Mouse (Mus musculus): Measurements from ENCODE around the gene Zbed4. TPM values are rescaled to one million over a fixed set of nuclear protein-coding genes. Genes with fewer than 3 reads are reported as not detected.
"Not testable (repeated sequence)": the region's sequence is repeated elsewhere in the genome, so short reads cannot be mapped to it uniquely, and the experiment has no call there.

Zbed4 gene
- polyA plus RNA-seq, 1 experiment from 2014 or later: 25.0 TPM

DNA sequence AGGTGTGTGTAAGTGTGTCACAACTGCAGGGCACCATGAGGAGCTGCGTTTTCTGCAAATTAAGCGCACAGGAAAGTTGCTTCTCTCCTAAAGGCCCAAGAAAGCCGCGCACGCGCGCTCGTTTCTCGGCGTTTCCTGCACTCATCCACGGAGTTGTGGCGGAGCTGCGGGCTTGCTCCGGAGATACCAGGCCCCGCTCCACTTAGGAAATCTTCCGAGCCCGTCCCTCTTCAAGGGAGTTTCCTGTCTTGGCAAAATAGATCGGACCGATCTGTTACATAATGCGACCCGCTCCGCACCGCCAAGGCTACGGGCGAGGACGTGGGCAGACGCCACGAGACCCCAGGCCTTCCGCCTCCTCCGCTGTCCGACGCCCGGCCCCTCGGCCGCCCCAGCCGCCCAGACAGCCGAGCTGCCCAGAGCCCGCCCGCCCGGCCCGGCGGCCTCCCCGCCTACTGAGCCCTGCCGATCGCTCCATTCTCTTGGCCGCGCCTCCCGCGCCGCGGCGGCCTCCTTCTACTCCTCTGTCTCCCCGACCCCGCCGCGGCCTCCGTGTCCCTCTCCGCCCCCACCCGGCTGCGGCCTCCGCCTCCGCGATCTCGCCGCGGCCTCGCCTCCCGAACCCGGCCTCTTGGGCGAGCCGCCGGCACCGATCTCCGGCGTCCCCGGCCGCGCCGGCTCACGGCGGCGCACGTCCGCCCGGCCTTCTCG, 18.3 kb upstream of the Zbed4 start:
- Histone ChIP-seq H3K9me3 (replicated peaks; ENCODE audit: control insufficient read depth, low read length) (no peaks in the 10 kb centered on the region), H3K27ac (ENCODE audit: low read depth, low read length) (peak overlapping the region; percentile 91), H3K27me3 (replicated peaks; ENCODE audit: control insufficient read depth, insufficient read depth, low read length) (no peaks in the 10 kb centered on the region), H3K4me3 (ENCODE audit: low read depth, low read length) (peak overlapping the region; percentile 100), H3K4me2 (ENCODE audit: low read length) (peak overlapping the region; percentile 78), H3K36me3 (ENCODE audit: control insufficient read depth, insufficient read depth, low read length) (peaks cover 27% of the 10 kb centered on the region), H3K9ac (ENCODE audit: low read length) (peak overlapping the region; percentile 98), H3K4me1 (ENCODE audit: control insufficient read depth, insufficient read depth, low read length) (peaks cover 20% of the 10 kb centered on the region)
- ATAC-seq (peak; percentile 58), DNase-seq (ENCODE audit: low spot score) (peak; percentile 70)
- WGBS: under 1% methylated on average over 83 of the region's 86 CpGs

DNA sequence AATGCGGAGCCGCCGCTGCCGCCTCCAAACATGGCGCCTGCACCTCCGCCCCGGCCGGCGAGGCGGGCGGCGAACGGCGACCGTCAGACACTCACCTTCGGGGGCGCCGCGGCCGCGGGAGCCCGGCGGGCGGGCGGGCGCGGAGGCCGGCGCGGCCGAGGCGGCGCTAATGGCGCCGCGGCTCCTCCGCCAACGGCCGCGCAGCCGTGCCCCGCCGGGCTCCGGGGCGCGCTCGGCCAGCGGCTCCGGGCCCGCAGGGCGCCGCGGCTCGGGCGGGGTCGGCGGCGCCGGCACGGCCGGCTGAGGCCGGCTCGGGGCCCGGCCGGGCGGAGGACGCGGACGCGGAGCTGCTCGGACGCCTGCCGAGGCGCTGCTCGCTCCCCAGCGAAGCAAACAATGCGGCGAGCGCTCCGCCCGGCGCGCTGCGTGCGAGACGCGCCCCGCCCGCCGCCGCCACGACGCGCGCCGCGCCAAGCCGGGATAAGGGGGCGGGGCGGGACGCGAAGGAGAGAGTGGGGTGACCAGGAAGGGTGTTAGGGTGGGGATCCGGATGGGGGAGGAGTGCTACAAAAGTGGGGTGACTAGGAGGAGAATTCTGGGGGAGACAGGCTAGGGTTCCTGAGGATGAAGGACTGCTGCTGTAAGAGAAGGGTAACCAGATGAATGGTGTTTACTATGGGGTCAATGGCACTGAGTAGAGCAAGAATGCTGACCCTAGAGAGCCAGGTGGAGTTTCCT, 17.5 kb upstream of the Zbed4 start, which contains the start of gene Brd1:
Gene Brd1 (minus strand): TSS at position 400 of the 738 bp plus-strand sequence.
- Histone ChIP-seq H3K4me3 (ENCODE audit: low read depth, low read length) (peak within 1 kb of the TSS; percentile 100), H3K4me1 (ENCODE audit: control insufficient read depth, insufficient read depth, low read length) (peaks cover 20% of the 10 kb centered on the region), H3K27me3 (replicated peaks; ENCODE audit: control insufficient read depth, insufficient read depth, low read length) (no peaks in the 10 kb centered on the region), H3K4me2 (ENCODE audit: low read length) (peak within 1 kb of the TSS; percentile 78), H3K9ac (ENCODE audit: low read length) (peak within 1 kb of the TSS; percentile 98), H3K36me3 (ENCODE audit: control insufficient read depth, insufficient read depth, low read length) (peaks cover 20% of the 10 kb centered on the region), H3K9me3 (replicated peaks; ENCODE audit: control insufficient read depth, low read length) (no peaks in the 10 kb centered on the region), H3K27ac (ENCODE audit: low read depth, low read length) (peak within 1 kb of the TSS; percentile 91)
- peak; percentile 90 for ATAC-seq
- DNase-seq (ENCODE audit: low spot score): peak; percentile 90
- WGBS: 0% methylated on average over 60 of the region's 103 CpGs

DNA sequence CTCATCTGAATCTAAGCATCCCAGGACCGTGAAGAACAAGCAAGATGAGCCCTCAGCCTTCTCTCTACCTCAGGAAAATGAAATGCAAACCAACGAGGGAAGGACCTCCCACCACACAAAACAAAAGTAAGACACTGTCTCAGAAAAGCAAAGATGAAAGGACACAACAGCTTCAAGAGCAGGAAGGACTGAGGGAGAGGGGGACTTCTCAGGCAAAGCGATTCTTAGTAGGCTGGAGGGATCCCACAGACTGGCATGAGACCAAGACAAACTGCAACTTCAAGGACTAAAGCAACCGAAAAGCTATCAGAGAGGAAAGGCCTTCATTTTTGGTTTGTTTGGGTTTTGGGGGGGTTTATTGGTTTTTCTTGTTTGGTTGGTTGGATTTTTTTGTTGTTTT, 15.3 kb upstream of the Zbed4 start:
- DNase-seq (ENCODE audit: low spot score) (no peak), ATAC-seq (no peak)
- Histone ChIP-seq H3K27me3 (replicated peaks; ENCODE audit: control insufficient read depth, insufficient read depth, low read length) (no peaks in the 10 kb centered on the region), H3K36me3 (ENCODE audit: control insufficient read depth, insufficient read depth, low read length) (no peaks in the 10 kb centered on the region), H3K27ac (ENCODE audit: low read depth, low read length) (no peak overlapping the region), H3K9ac (ENCODE audit: low read length) (no peak overlapping the region), H3K4me2 (ENCODE audit: low read length) (no peak overlapping the region), H3K9me3 (replicated peaks; ENCODE audit: control insufficient read depth, low read length) (no peaks in the 10 kb centered on the region), H3K4me3 (ENCODE audit: low read depth, low read length) (no peak overlapping the region), H3K4me1 (ENCODE audit: control insufficient read depth, insufficient read depth, low read length) (peaks cover 24% of the 10 kb centered on the region)
- 66% methylated on average over 4 of the region's 4 CpGs for WGBS

DNA sequence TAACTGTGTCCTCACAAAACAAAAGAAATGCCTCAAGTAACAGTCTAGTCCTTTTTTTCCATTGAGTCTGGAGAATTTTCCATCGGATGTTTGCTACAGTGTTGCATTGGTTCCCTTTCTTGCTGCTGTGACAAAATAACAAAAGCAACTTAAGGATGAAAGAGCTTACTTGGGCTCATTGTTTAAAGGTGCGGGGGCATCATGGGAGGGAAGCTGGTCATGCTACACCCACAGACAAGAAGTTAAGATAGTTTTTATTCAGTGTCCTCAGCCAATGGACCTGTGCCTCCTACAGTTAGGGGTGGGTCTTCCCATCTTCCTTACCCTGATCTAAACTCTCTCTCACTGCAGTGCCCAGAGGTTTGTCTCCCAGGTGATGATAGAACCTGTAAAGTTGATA, 13.0 kb upstream of the Zbed4 start:
- WGBS: 44% methylated on average over 2 of the region's 2 CpGs
- H3K27me3 ChIP-seq (replicated peaks; ENCODE audit: control insufficient read depth, insufficient read depth, low read length): no peaks in the 10 kb centered on the region
- DNase-seq (ENCODE audit: low spot score) (no peak), ATAC-seq (no peak)
- H3K9me3 ChIP-seq (replicated peaks; ENCODE audit: control insufficient read depth, low read length): no peaks in the 10 kb centered on the region
- H3K9ac ChIP-seq (ENCODE audit: low read length): no peak overlapping the region
- no peak overlapping the region for H3K4me2 ChIP-seq (ENCODE audit: low read length)
- no peak overlapping the region for H3K4me3 ChIP-seq (ENCODE audit: low read depth, low read length)
- H3K27ac ChIP-seq (ENCODE audit: low read depth, low read length): no peak overlapping the region
- peaks cover 10% of the 10 kb centered on the region; the same call in 1 of the 2 replicates for H3K4me1 ChIP-seq (ENCODE audit: control insufficient read depth, insufficient read depth, low read length)
- no peaks in the 10 kb centered on the region for H3K36me3 ChIP-seq (ENCODE audit: control insufficient read depth, insufficient read depth, low read length)

DNA sequence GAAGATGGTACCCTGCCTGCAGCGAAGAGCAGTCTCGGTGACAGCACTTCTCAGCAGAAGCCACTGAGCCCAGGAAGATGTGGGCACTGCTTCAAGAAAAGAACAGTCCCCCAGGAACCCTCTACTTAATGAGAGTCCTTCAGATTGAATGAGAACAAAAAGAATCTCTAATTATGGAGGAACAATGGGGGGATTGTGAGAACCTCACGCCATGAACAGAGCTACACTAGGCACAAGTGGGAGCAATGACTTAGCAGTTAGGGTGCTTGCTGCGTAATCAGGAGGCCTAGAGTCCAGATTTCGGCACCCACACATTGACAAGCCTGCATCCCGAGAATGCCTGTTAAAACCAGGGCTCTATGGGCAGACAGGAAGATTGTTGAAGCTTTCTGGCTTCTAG, 10.1 kb upstream of the Zbed4 start:
- peak; percentile 15 for DNase-seq (ENCODE audit: low spot score)

DNA sequence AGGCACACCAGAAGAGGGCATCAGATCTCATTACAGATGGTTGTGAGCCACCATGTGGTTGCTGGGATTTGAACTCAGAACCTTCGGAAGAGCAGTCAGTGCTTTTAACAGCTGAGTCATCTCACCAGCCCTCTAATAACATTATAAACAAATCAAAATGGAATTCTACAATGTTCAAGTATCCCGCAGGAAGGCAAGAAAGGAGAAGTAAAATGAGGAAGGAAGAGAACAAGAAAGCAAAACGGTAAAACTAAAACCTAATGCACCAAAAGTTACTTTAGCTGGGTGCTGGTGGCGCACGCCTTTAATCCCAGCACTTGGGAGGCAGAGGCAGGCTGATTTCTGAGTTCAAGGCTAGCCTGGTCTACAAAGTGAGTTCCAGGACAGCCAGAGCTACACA, 8.1 kb upstream of the Zbed4 start:
- not testable (repeated sequence) for H3K9ac ChIP-seq (ENCODE audit: low read length); DNase-seq (ENCODE audit: low spot score); H3K9me3 ChIP-seq (replicated peaks; ENCODE audit: control insufficient read depth, low read length); ATAC-seq; H3K4me2 ChIP-seq (ENCODE audit: low read length); H3K4me3 ChIP-seq (ENCODE audit: low read depth, low read length); H3K27ac ChIP-seq (ENCODE audit: low read depth, low read length); H3K36me3 ChIP-seq (ENCODE audit: control insufficient read depth, insufficient read depth, low read length); H3K4me1 ChIP-seq (ENCODE audit: control insufficient read depth, insufficient read depth, low read length); H3K27me3 ChIP-seq (replicated peaks; ENCODE audit: control insufficient read depth, insufficient read depth, low read length)
- WGBS: 89% methylated on average over 5 of the region's 5 CpGs

More for the DNA sequence above, 10.1 kb upstream of the Zbed4 start:
- 0 out of 2 replicates have a peak, but pooled peaks cover 5% of the 10 kb centered on the region for H3K4me1 ChIP-seq (ENCODE audit: control insufficient read depth, insufficient read depth, low read length)
- H3K4me3 ChIP-seq (ENCODE audit: low read depth, low read length): no peak overlapping the region
- H3K36me3 ChIP-seq (ENCODE audit: control insufficient read depth, insufficient read depth, low read length): no peaks in the 10 kb centered on the region
- no peaks in the 10 kb centered on the region for H3K9me3 ChIP-seq (replicated peaks; ENCODE audit: control insufficient read depth, low read length)
- H3K27me3 ChIP-seq (replicated peaks; ENCODE audit: control insufficient read depth, insufficient read depth, low read length): no peaks in the 10 kb centered on the region
- 21% methylated on average over 6 of the region's 6 CpGs for WGBS
- H3K9ac ChIP-seq (ENCODE audit: low read length): no peak overlapping the region
- ATAC-seq: no peak
- H3K27ac ChIP-seq (ENCODE audit: low read depth, low read length): no peak overlapping the region
- no peak overlapping the region for H3K4me2 ChIP-seq (ENCODE audit: low read length)

DNA sequence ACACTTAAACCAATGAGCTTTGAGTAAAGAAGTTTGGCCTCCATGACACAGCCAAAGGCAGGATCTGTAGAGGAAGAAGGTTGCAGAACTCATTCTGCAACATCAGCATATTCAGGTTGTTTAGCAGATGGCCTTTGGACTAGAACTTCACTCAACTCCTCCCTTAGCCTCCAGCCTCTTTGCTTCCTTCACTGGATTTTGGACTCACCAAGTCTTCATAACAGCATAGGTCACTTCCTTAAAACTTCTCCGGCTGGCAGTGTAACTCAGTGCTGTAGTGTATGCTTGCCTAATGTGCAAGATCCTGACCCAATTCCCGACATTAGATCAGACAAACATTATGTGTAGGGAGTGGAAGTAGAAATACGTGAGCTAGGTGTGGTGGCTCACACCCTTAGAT, 6.1 kb upstream of the Zbed4 start:
- Histone ChIP-seq H3K9me3 (replicated peaks; ENCODE audit: control insufficient read depth, low read length) (no peaks in the 10 kb centered on the region), H3K4me1 (ENCODE audit: control insufficient read depth, insufficient read depth, low read length) (no peaks in the 10 kb centered on the region), H3K27me3 (replicated peaks; ENCODE audit: control insufficient read depth, insufficient read depth, low read length) (no peaks in the 10 kb centered on the region), H3K4me3 (ENCODE audit: low read depth, low read length) (no peak overlapping the region), H3K9ac (ENCODE audit: low read length) (no peak overlapping the region), H3K36me3 (ENCODE audit: control insufficient read depth, insufficient read depth, low read length) (no peaks in the 10 kb centered on the region), H3K27ac (ENCODE audit: low read depth, low read length) (no peak overlapping the region), H3K4me2 (ENCODE audit: low read length) (no peak overlapping the region)
- ATAC-seq (no peak), DNase-seq (ENCODE audit: low spot score) (no peak)
- WGBS: 87% methylated on average over 3 of the region's 3 CpGs

DNA sequence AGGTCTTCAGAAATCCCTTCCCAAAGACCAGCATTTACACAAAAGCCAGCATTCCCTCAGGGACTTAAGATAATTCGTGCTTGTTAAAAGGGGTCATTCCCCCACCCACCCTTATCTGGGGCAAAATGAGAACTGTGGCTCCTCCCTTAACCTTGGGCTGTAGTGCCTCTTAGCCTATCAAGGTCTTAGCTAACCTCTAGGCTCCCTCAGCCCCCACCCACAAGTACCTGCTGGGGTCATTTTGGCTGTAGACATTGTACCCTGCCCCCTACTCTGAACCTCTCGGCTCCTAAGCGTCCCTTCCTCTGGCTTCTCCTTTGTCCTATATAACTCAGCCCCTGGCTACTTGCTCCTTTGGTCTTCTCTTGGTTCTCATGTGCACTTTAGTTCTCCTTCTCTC, 5.5 kb upstream of the Zbed4 start:
- DNase-seq (ENCODE audit: low spot score) (no peak), ATAC-seq (no peak)
- Histone ChIP-seq H3K4me1 (ENCODE audit: control insufficient read depth, insufficient read depth, low read length) (peaks cover 5% of the 10 kb centered on the region), H3K4me2 (ENCODE audit: low read length) (no peak overlapping the region), H3K27ac (ENCODE audit: low read depth, low read length) (no peak overlapping the region), H3K9ac (ENCODE audit: low read length) (no peak overlapping the region), H3K9me3 (replicated peaks; ENCODE audit: control insufficient read depth, low read length) (no peaks in the 10 kb centered on the region), H3K4me3 (ENCODE audit: low read depth, low read length) (no peak overlapping the region), H3K36me3 (ENCODE audit: control insufficient read depth, insufficient read depth, low read length) (no peaks in the 10 kb centered on the region), H3K27me3 (replicated peaks; ENCODE audit: control insufficient read depth, insufficient read depth, low read length) (no peaks in the 10 kb centered on the region)
- 44% methylated on average over 3 of the region's 3 CpGs for WGBS

DNA sequence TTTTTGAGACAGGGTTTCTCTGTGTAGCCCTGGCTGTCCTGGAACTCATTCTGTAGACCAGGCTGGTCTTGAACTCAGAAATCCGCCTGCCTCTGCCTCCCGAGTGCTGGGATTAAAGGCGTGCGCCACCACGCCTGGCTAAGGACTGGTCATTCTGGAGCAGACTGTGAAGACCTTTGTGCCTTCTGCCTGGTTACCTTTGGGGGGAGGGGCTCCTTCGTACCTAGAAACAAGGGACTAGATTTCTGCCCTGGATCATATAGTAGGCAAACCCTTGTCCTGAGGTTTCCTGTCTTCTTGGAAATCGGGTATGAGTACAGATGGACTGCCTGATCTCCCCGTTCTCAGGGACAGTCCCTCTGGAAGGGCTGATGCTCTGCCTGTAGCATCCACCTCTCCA, 1.8 kb upstream of the Zbed4 start:
- H3K27ac ChIP-seq (ENCODE audit: low read depth, low read length); H3K9me3 ChIP-seq (replicated peaks; ENCODE audit: control insufficient read depth, low read length); H3K4me3 ChIP-seq (ENCODE audit: low read depth, low read length); H3K4me2 ChIP-seq (ENCODE audit: low read length); H3K36me3 ChIP-seq (ENCODE audit: control insufficient read depth, insufficient read depth, low read length); DNase-seq (ENCODE audit: low spot score); H3K9ac ChIP-seq (ENCODE audit: low read length); H3K27me3 ChIP-seq (replicated peaks; ENCODE audit: control insufficient read depth, insufficient read depth, low read length); ATAC-seq: not testable (repeated sequence)
- WGBS: 95% methylated on average over 8 of the region's 8 CpGs
- H3K4me1 ChIP-seq (ENCODE audit: control insufficient read depth, insufficient read depth, low read length): peaks cover 13% of the 10 kb centered on the region

All from forebrain, embryonic 14.5 days (tissue).